Mouse (Mus musculus): ENCODE measurements at regions not wholly inside any gene's neighbourhood (a gene's known extent, or its start where the extent isn't known, plus 50 kb on each side); places are given as distances from the start of the nearest gene placed in this dataset.

- 71% methylated on average over 5 of the region's 5 CpGs for WGBS
- no peak for ATAC-seq
- Histone ChIP-seq H3K9me3 (ENCODE audit: control insufficient read depth, low read length) (no peaks in the 10 kb centered on the region), H3K4me2 (ENCODE audit: low read length) (no peak overlapping the region), H3K9ac (ENCODE audit: low read depth, low read length) (no peak overlapping the region), H3K4me3 (ENCODE audit: low read length) (no peak overlapping the region), H3K4me1 (ENCODE audit: control insufficient read depth, insufficient read depth, low read depth, low read length) (peaks cover 3% of the 10 kb centered on the region; the same call in 1 of the 2 replicates), H3K27ac (ENCODE audit: low read depth, low read length) (no peak overlapping the region), H3K36me3 (ENCODE audit: control insufficient read depth, insufficient read depth, low read length) (no peaks in the 10 kb centered on the region), H3K27me3 (replicated peaks; ENCODE audit: control insufficient read depth, insufficient read depth, low read length) (no peaks in the 10 kb centered on the region)
These were observed 62.2 kb upstream of the Cxcr4 start for GRCm38 (mm10) chr1:128654099-128654862.

GRCm38 (mm10) chr1:128650596-128650995, 58.5 kb upstream of the Cxcr4 start:
- Histone ChIP-seq H3K9me3 (ENCODE audit: control insufficient read depth, low read length) (no peaks in the 10 kb centered on the region), H3K4me2 (ENCODE audit: low read length) (no peak overlapping the region), H3K9ac (ENCODE audit: low read depth, low read length) (no peak overlapping the region), H3K27me3 (replicated peaks; ENCODE audit: control insufficient read depth, insufficient read depth, low read length) (no peaks in the 10 kb centered on the region), H3K27ac (ENCODE audit: low read depth, low read length) (no peak overlapping the region), H3K4me3 (ENCODE audit: low read length) (no peak overlapping the region), H3K4me1 (ENCODE audit: control insufficient read depth, insufficient read depth, low read depth, low read length) (peaks cover 3% of the 10 kb centered on the region; the same call in 1 of the 2 replicates), H3K36me3 (ENCODE audit: control insufficient read depth, insufficient read depth, low read length) (no peaks in the 10 kb centered on the region)
- ATAC-seq = no peak
- 99% methylated on average over 2 of the region's 2 CpGs for WGBS

GRCm38 (mm10) chr1:128649490-128650178, 57.5 kb upstream of the Cxcr4 start:
- ATAC-seq = peak; percentile 68; the same call in 1 of the 2 replicates
- Histone ChIP-seq H3K27me3 (replicated peaks; ENCODE audit: control insufficient read depth, insufficient read depth, low read length) (no peaks in the 10 kb centered on the region), H3K9me3 (ENCODE audit: control insufficient read depth, low read length) (no peaks in the 10 kb centered on the region), H3K9ac (ENCODE audit: low read depth, low read length) (no peak overlapping the region), H3K27ac (ENCODE audit: low read depth, low read length) (no peak overlapping the region), H3K4me2 (ENCODE audit: low read length) (no peak overlapping the region), H3K4me3 (ENCODE audit: low read length) (no peak overlapping the region), H3K36me3 (ENCODE audit: control insufficient read depth, insufficient read depth, low read length) (no peaks in the 10 kb centered on the region), H3K4me1 (ENCODE audit: control insufficient read depth, insufficient read depth, low read depth, low read length) (peaks cover 3% of the 10 kb centered on the region; the same call in 1 of the 2 replicates)
- 22% methylated on average over 13 of the region's 13 CpGs for WGBS

GRCm38 (mm10) chr1:128643316-128643776, 51.3 kb upstream of the Cxcr4 start:
- H3K4me3 ChIP-seq (ENCODE audit: low read length) = no peak overlapping the region
- ATAC-seq = no peak
- no peak overlapping the region for H3K27ac ChIP-seq (ENCODE audit: low read depth, low read length)
- no peak overlapping the region for H3K9ac ChIP-seq (ENCODE audit: low read depth, low read length)
- H3K27me3 ChIP-seq (replicated peaks; ENCODE audit: control insufficient read depth, insufficient read depth, low read length) = no peaks in the 10 kb centered on the region
- no peaks in the 10 kb centered on the region for H3K9me3 ChIP-seq (ENCODE audit: control insufficient read depth, low read length)
- H3K4me1 ChIP-seq (ENCODE audit: control insufficient read depth, insufficient read depth, low read depth, low read length) = peaks cover 2% of the 10 kb centered on the region; the same call in 1 of the 2 replicates
- H3K36me3 ChIP-seq (ENCODE audit: control insufficient read depth, insufficient read depth, low read length) = no peaks in the 10 kb centered on the region
- 9% methylated on average over 4 of the region's 4 CpGs for WGBS
- H3K4me2 ChIP-seq (ENCODE audit: low read length) = no peak overlapping the region

GRCm38 (mm10) chr1:128642212-128642611, 50.1 kb upstream of the Cxcr4 start:
- no peak overlapping the region for H3K4me3 ChIP-seq (ENCODE audit: low read length)
- no peaks in the 10 kb centered on the region for H3K9me3 ChIP-seq (ENCODE audit: control insufficient read depth, low read length)
- no peak overlapping the region for H3K9ac ChIP-seq (ENCODE audit: low read depth, low read length)
- no peaks in the 10 kb centered on the region for H3K36me3 ChIP-seq (ENCODE audit: control insufficient read depth, insufficient read depth, low read length)
- no peak for ATAC-seq
- H3K27ac ChIP-seq (ENCODE audit: low read depth, low read length) = no peak overlapping the region
- H3K4me1 ChIP-seq (ENCODE audit: control insufficient read depth, insufficient read depth, low read depth, low read length) = peaks cover 2% of the 10 kb centered on the region; the same call in 1 of the 2 replicates
- 92% methylated on average over 2 of the region's 2 CpGs for WGBS
- no peaks in the 10 kb centered on the region for H3K27me3 ChIP-seq (replicated peaks; ENCODE audit: control insufficient read depth, insufficient read depth, low read length)
- no peak overlapping the region for H3K4me2 ChIP-seq (ENCODE audit: low read length)

All from hindbrain, embryonic 16.5 days (tissue).